In genomic region chr3:18460267-18460666, GRCm38 (mm10) we compare ENCODE assay signal across 32 mouse cellular contexts.
"Had no signal": no experiment of that assay in that cellular context is flagged by ENCODE, and none has a peak within 500 bp of the region (broad histone marks: within the 10 kb centered on the region; RNA-seq: fewer than 3 reads in every experiment).

No protein-coding gene starts in this region.

- H3K4me1 ChIP-seq: heart, embryonic 10.5 days; heart, embryonic 12.5 days; heart, embryonic 13.5 days; heart, embryonic 15.5 days; hindbrain, embryonic 10.5 days; hindbrain, embryonic 12.5 days; hindbrain, embryonic 13.5 days; hindbrain, embryonic 15.5 days; intestine, embryonic 15.5 days had no signal

- H3K9ac ChIP-seq: heart, embryonic 12.5 days; heart, embryonic 13.5 days; heart, embryonic 15.5 days; hindbrain, embryonic 12.5 days; hindbrain, embryonic 13.5 days; hindbrain, embryonic 14.5 days; hindbrain, embryonic 15.5 days; intestine, embryonic 15.5 days had no signal

- DNase-seq: heart, adult 18-20 months; heart, adult 2 months; heart, postnatal 10 days; heart, postnatal 14 days; heart, postnatal 36 days; heart, postnatal 4 days; kidney, adult 11 months; kidney, adult 18-20 months; kidney, postnatal 10 days; kidney, postnatal 14 days; kidney, postnatal 25 days; kidney, postnatal 4 days; layer of hippocampus, adult 9-11 months; layer of hippocampus, postnatal 36 days had no signal

- ATAC-seq: hindbrain, embryonic 16.5 days; hindbrain, postnatal 0 days; inflammation-experienced regulatory T-cells, adult 6 months; intestine, embryonic 15.5 days; intestine, embryonic 16.5 days; intestine, postnatal 0 days had no signal

- H3K4me3 ChIP-seq: heart, adult 2 months; heart, embryonic 10.5 days; heart, embryonic 12.5 days; heart, embryonic 13.5 days; heart, embryonic 15.5 days; hindbrain, embryonic 10.5 days; hindbrain, embryonic 12.5 days; hindbrain, embryonic 13.5 days; hindbrain, embryonic 15.5 days; intestine, embryonic 15.5 days; layer of hippocampus, adult 2 months had no signal

- H3K9me3 ChIP-seq: heart, embryonic 10.5 days; heart, embryonic 12.5 days; heart, embryonic 13.5 days; heart, embryonic 15.5 days; hindbrain, embryonic 10.5 days; hindbrain, embryonic 12.5 days; hindbrain, embryonic 13.5 days; hindbrain, embryonic 15.5 days; intestine, embryonic 15.5 days had no signal

- H3K36me3 ChIP-seq: heart, embryonic 10.5 days; heart, embryonic 12.5 days; heart, embryonic 13.5 days; heart, embryonic 15.5 days; hindbrain, embryonic 10.5 days; hindbrain, embryonic 12.5 days; hindbrain, embryonic 13.5 days; hindbrain, embryonic 15.5 days; intestine, embryonic 15.5 days had no signal

- H3K4me2 ChIP-seq: heart, embryonic 11.5 days; heart, embryonic 12.5 days; heart, embryonic 13.5 days; heart, embryonic 15.5 days; hindbrain, embryonic 12.5 days; hindbrain, embryonic 13.5 days; hindbrain, embryonic 14.5 days; hindbrain, embryonic 15.5 days; intestine, embryonic 15.5 days had no signal

- H3K27ac ChIP-seq: heart, adult 2 months; heart, embryonic 10.5 days; heart, embryonic 13.5 days; heart, embryonic 15.5 days; hindbrain, embryonic 10.5 days; hindbrain, embryonic 12.5 days; hindbrain, embryonic 13.5 days; hindbrain, embryonic 14.5 days; hindbrain, embryonic 15.5 days; hindbrain, postnatal 0 days; intestine, embryonic 15.5 days; kidney, postnatal 0 days; layer of hippocampus, adult 2 months had no signal

- H3K27me3 ChIP-seq: heart, embryonic 12.5 days; heart, embryonic 13.5 days; heart, embryonic 15.5 days; hindbrain, embryonic 12.5 days; hindbrain, embryonic 13.5 days; hindbrain, embryonic 15.5 days; intestine, embryonic 15.5 days had no signal
